ENCODE assay signal across 8 mouse cellular contexts in the genomic region with DNA sequence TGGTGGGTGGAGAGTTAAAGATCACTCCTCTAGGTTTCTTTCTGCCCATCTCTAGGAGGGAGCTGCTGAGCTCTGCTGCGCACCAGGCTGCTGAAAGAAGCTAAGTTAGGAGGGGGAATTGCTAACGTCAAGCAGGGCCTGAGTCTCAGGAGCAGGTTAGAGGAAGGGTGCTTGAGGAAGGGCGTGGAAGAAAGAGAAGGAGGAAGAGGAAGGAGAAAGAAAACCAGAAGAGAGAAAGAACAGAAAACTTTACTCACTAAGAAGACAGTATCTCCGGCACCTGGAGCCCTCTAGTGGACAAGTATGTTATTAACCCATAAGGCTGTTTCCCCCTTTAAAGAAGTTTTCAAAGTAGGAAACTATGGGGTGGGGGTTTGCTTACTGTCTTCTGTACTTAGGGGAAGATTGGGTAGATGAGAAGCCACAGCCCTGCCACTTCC. TPM values are rescaled to one million over a fixed set of nuclear protein-coding genes. Genes with fewer than 3 reads are reported as not detected.
DNase-seq lines count a peak whose midpoint lies in the region; ATAC-seq lines count a peak whose summit lies in the region.

No protein-coding gene starts in this region.

- ATAC-seq in inflammation-experienced regulatory T-cells, adult 6 months = peak; percentile 80
- ATAC-seq in megakaryocyte, adult 5-6 weeks (ENCODE audit: poor library complexity, severe bottlenecking) = peak; percentile 87
- ATAC-seq in cerebellum, adult (ENCODE audit: insufficient number of reproducible peaks, low FRiP score, low TSS enrichment) = no peak

- peak; percentile 28 to 59 for DNase-seq in cerebellum, postnatal 10 days
- no peak for DNase-seq in cerebellum, postnatal 36 days
- peak; percentile 74 for DNase-seq in A20 (ENCODE audit: low read depth, low spot score)
- peak; percentile 54 for DNase-seq in embryo, embryonic 11 days
- DNase-seq in thymus, postnatal 0 days (ENCODE audit: low spot score) = peak; percentile 81

RNA-seq across cellular contexts. Expression of gene Oxct1, which starts 16.9 kb away (rescaled TPM):
- 10 to 100 TPM; 53.6 to 76.0 (median 56.0) TPM for polyA plus RNA-seq in inflammation-experienced regulatory T-cells, adult 6 months (2017; shearing (Covaris generic))
- total RNA-seq in megakaryocyte, adult 5-6 weeks (2015) = 43.5 and 48.2 TPM in 2 replicates
- 176 and 187 TPM in 2 replicates for total RNA-seq in megakaryocyte, adult 5-6 weeks (2017)
- polyA plus RNA-seq in thymus, postnatal 0 days (2015; fragmentation: Nextera tagmentation; extraction: Ambion mirVana) = 75.1 and 75.4 TPM in 2 replicates

RNA-seq across cellular contexts. Expression of gene AW549877, which starts 47.5 kb away (rescaled TPM):
- polyA plus RNA-seq in inflammation-experienced regulatory T-cells, adult 6 months (2017; shearing (Covaris generic)) = 10 to 100 TPM; 26.7 to 33.1 (median 29.1) TPM
- total RNA-seq in megakaryocyte, adult 5-6 weeks (2015) = 37.9 and 39.1 TPM in 2 replicates
- 11.5 and 14.6 TPM in 2 replicates for total RNA-seq in megakaryocyte, adult 5-6 weeks (2017)
- 13.5 and 16.9 TPM in 2 replicates for polyA plus RNA-seq in thymus, postnatal 0 days (2015; fragmentation: Nextera tagmentation; extraction: Ambion mirVana)

Comparison
In these comparisons a context has a peak if more than half of its experiments do, and no peak if none do; other contexts are left out.
1. DNase-seq: peak in cerebellum, postnatal 10 days (2 of 2), A20 (single experiment), embryo, embryonic 11 days (single experiment) and thymus, postnatal 0 days (single experiment); none in cerebellum, postnatal 36 days (0 of 2).